Mouse (Mus musculus) E14TG2a.4 (cell line): ENCODE data around the gene Zfp651.

Experiments used
- CTCF ChIP-seq: conservative IDR thresholded peaks from 2 replicates; pipeline ENCODE4 v1.5.1; 2014; ENCODE audit warnings: low read length
- NANOG ChIP-seq: IDR thresholded peaks from 2 replicates; pipeline ENCODE4 v1.6.1; 2014; ENCODE audit warnings: borderline replicate concordance, low read length, mixed read lengths

DNA sequence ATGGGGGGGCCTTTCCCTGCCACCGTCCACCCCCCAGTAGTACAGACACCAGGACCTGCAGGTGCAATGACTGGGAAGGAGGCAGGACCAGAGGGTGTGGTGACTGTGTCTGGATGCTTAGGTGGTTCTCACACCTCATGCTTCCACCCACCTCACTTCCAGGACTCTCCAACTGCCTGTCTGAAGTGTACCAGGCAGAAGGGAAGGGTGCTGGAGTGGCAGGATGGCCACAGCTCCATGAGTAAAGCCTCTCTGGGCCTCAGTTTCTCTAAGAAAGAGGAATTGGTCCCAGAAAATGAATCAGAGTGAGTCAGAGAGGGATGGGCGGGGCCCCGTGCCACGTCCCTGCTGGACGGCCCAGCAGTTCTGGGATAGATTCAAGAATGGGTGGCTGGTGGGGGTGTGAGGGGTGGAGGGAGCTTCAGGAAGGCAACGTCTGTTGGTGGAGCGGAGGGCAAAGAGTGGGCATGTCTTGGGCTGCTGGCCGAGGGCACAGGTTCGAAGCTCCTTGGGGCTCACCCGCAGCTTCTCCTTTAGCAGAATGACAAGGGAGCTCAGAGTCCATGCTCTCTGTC lies 2.0 kb downstream of the Zfp651 start:
- TF ChIP-seq CTCF (no peak), NANOG (no peak)
